ENCODE assay signal across 33 mouse cellular contexts in the genomic region with DNA sequence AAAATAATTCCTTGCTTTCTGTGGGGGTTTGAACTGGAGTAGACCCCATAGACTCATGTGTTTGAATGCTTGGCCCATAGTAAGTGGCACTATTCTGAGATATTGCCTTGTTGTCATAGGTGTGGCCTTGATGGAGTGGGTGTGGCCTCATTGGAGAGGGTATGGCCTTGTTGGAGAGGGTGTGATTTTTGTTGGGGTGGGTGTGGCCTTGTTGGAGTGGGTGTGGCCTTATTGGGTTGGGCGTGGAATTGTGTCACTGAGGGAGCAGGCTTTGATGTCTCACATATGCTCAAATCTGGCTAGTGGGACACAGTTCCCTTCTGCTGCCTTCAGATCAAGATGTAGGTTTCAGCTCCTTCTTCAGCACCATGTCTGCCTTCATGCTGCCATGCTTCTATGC.
"Had no signal": no experiment of that assay in that cellular context is flagged by ENCODE, and none has a peak within 500 bp of the region (broad histone marks: within the 10 kb centered on the region; RNA-seq: fewer than 3 reads in every experiment).

No protein-coding gene starts in this region.

- H3K27me3 ChIP-seq: hindbrain, embryonic 13.5 days; hindbrain, embryonic 15.5 days had no signal

- H3K9me3 ChIP-seq: hindbrain, embryonic 10.5 days; hindbrain, embryonic 12.5 days; hindbrain, embryonic 13.5 days; hindbrain, embryonic 15.5 days; intestine, embryonic 15.5 days; kidney, embryonic 15.5 days had no signal

- H3K36me3 ChIP-seq: heart, embryonic 12.5 days; heart, embryonic 13.5 days; hindbrain, embryonic 10.5 days; hindbrain, embryonic 12.5 days; hindbrain, embryonic 13.5 days; hindbrain, embryonic 15.5 days; intestine, embryonic 15.5 days; kidney, embryonic 15.5 days had no signal

- H3K4me1 ChIP-seq: heart, embryonic 12.5 days; heart, embryonic 13.5 days; intestine, embryonic 15.5 days; kidney, embryonic 15.5 days had no signal

- DNase-seq: heart, postnatal 10 days; heart, postnatal 14 days; heart, postnatal 36 days; heart, postnatal 4 days; kidney, adult 11 months; kidney, adult 18-20 months; kidney, adult 2 months; kidney, adult 8-10 months; kidney, adult 9 months; kidney, postnatal 10 days; kidney, postnatal 14 days; kidney, postnatal 25 days; kidney, postnatal 36 days; kidney, postnatal 4 days; layer of hippocampus, adult 9-11 months; layer of hippocampus, postnatal 36 days had no signal

- H3K27ac ChIP-seq: heart, embryonic 13.5 days; hindbrain, embryonic 10.5 days; hindbrain, embryonic 12.5 days; hindbrain, embryonic 13.5 days; hindbrain, embryonic 14.5 days; hindbrain, embryonic 15.5 days; hindbrain, postnatal 0 days; intestine, embryonic 15.5 days; kidney, embryonic 15.5 days; kidney, postnatal 0 days; layer of hippocampus, adult 2 months; left cerebral cortex, adult 2 months had no signal

- H3K4me2 ChIP-seq: heart, embryonic 12.5 days; heart, embryonic 13.5 days; hindbrain, embryonic 12.5 days; hindbrain, embryonic 13.5 days; hindbrain, embryonic 14.5 days; hindbrain, embryonic 15.5 days; intestine, embryonic 15.5 days; kidney, embryonic 15.5 days had no signal

- ATAC-seq: hindbrain, embryonic 16.5 days; hindbrain, postnatal 0 days; inflammation-experienced regulatory T-cells, adult 6 months; intestine, embryonic 15.5 days; intestine, embryonic 16.5 days; intestine, postnatal 0 days had no signal

- H3K4me3 ChIP-seq: heart, embryonic 12.5 days; heart, embryonic 13.5 days; hindbrain, embryonic 10.5 days; hindbrain, embryonic 12.5 days; hindbrain, embryonic 13.5 days; hindbrain, embryonic 15.5 days; intestine, embryonic 15.5 days; kidney, embryonic 15.5 days; layer of hippocampus, adult 2 months; left cerebral cortex, adult 2 months had no signal

- H3K9ac ChIP-seq: heart, embryonic 12.5 days; heart, embryonic 13.5 days; hindbrain, embryonic 12.5 days; hindbrain, embryonic 13.5 days; hindbrain, embryonic 14.5 days; hindbrain, embryonic 15.5 days; intestine, embryonic 15.5 days; kidney, embryonic 15.5 days had no signal
